Mouse (Mus musculus) embryo, embryonic 10 days (tissue): ENCODE measurements at regions not wholly inside any gene's neighbourhood (a gene's known extent, or its start where the extent isn't known, plus 50 kb on each side); places are given as distances from the start of the nearest gene placed in this dataset.

Source experiments
- DNase-seq: peaks from one replicate; pipeline ENCODE4 v3.0.0-alpha.2; 2015; ENCODE audit warnings: low spot score

- DNase-seq: no peak
Observed at GRCm38 (mm10) chr11:31721908-31722307, 50.2 kb upstream of the Bod1 start.

- no peak for DNase-seq
Observed at GRCm38 (mm10) chr11:31724506-31724905, 52.8 kb upstream of the Bod1 start.

GRCm38 (mm10) chr11:31725936-31726647 is 54.4 kb upstream of the Bod1 start:
- DNase-seq: no peak

GRCm38 (mm10) chr11:31727289-31727688 is 55.6 kb upstream of the Bod1 start:
- DNase-seq: no peak

- no peak for DNase-seq
Observed at GRCm38 (mm10) chr11:31729728-31730127, 58.0 kb upstream of the Bod1 start.

GRCm38 (mm10) chr11:31730181-31730580 is 58.5 kb upstream of the Bod1 start:
- DNase-seq: no peak

- DNase-seq: no peak
Observed at GRCm38 (mm10) chr11:31730680-31731079, 59.0 kb upstream of the Bod1 start.

- no peak for DNase-seq
Observed at GRCm38 (mm10) chr11:31731459-31731858, 59.8 kb upstream of the Bod1 start.

- no peak for DNase-seq
Observed at GRCm38 (mm10) chr11:31732342-31732741, 60.7 kb upstream of the Bod1 start.

GRCm38 (mm10) chr11:31732958-31733357 is 61.3 kb upstream of the Bod1 start:
- no peak for DNase-seq

- no peak for DNase-seq
Observed at GRCm38 (mm10) chr11:31734091-31734490, 62.4 kb upstream of the Bod1 start.

- no peak for DNase-seq
Observed at GRCm38 (mm10) chr11:31735257-31735656, 63.6 kb upstream of the Bod1 start.

GRCm38 (mm10) chr11:31736086-31736485 is 64.4 kb upstream of the Bod1 start:
- DNase-seq: no peak

GRCm38 (mm10) chr11:31736556-31737089 is 64.9 kb upstream of the Bod1 start:
- no peak for DNase-seq

- DNase-seq: no peak
Observed at GRCm38 (mm10) chr11:31738148-31739021, 66.7 kb upstream of the Bod1 start.

- no peak for DNase-seq
Observed at GRCm38 (mm10) chr11:31740409-31740808, 68.7 kb upstream of the Bod1 start.

- DNase-seq: peak; percentile 66
Observed at GRCm38 (mm10) chr11:31742160-31742559, 70.5 kb upstream of the Bod1 start.

- DNase-seq: no peak
Observed at GRCm38 (mm10) chr11:31744076-31744785, 72.5 kb upstream of the Bod1 start.

- DNase-seq: no peak
Observed at GRCm38 (mm10) chr11:31745028-31745865, 73.6 kb upstream of the Bod1 start.

GRCm38 (mm10) chr11:31745866-31746248 is 74.2 kb upstream of the Bod1 start:
- no peak for DNase-seq

GRCm38 (mm10) chr11:31746488-31746887 is 74.8 kb upstream of the Bod1 start:
- DNase-seq: no peak
